Mouse (Mus musculus): ENCODE data around the gene Olfr553. TPM values are rescaled to one million over a fixed set of nuclear protein-coding genes. Genes with fewer than 3 reads are reported as not detected.
"Not testable (repeated sequence)": the region's sequence is repeated elsewhere in the genome, so short reads cannot be mapped to it uniquely, and the experiment has no call there.

Gene Olfr553
- not detected in 2 replicates for polyA plus RNA-seq (2012)

GRCm38 (mm10) chr7:102618118-102618517 is at the start of gene Olfr553:
Olfr553 (minus strand) TSS chr7:102618218.
- H3K36me3 ChIP-seq (ENCODE audit: control insufficient read depth) = no peaks in the 10 kb centered on the region
- no peaks in the 10 kb centered on the region for H3K27me3 ChIP-seq (ENCODE audit: control insufficient read depth)
- no peaks in the 10 kb centered on the region for H3K4me1 ChIP-seq (ENCODE audit: control insufficient read depth)
- TF ChIP-seq TAL1 (IDR thresholded peaks at IDR 0.05; ENCODE audit: low read length) (no peak), GATA1 (IDR thresholded peaks at IDR 0.05; ENCODE audit: low read length) (no peak)
- H3K4me3 ChIP-seq (replicated peaks) = no peak within 1 kb of the TSS
- H3K9me3 ChIP-seq (ENCODE audit: control insufficient read depth, low read length) = no peaks in the 10 kb centered on the region

- Histone ChIP-seq H3K9me3 (ENCODE audit: control insufficient read depth, low read length) (no peaks in the 10 kb centered on the region), H3K4me3 (replicated peaks) (no peak overlapping the region), H3K27me3 (ENCODE audit: control insufficient read depth) (no peaks in the 10 kb centered on the region), H3K36me3 (ENCODE audit: control insufficient read depth) (no peaks in the 10 kb centered on the region), H3K4me1 (ENCODE audit: control insufficient read depth) (no peaks in the 10 kb centered on the region)
- TF ChIP-seq GATA1 (IDR thresholded peaks at IDR 0.05; ENCODE audit: low read length) (no peak), TAL1 (IDR thresholded peaks at IDR 0.05; ENCODE audit: low read length) (no peak)
Observed at GRCm38 (mm10) chr7:102665378-102665777, 47.4 kb upstream of the Olfr553 start.

GRCm38 (mm10) chr7:102664599-102664998 is 46.6 kb upstream of the Olfr553 start, which contains the start of gene Olfr556:
Olfr556 (plus strand) TSS chr7:102664899.
- Histone ChIP-seq H3K27me3 (ENCODE audit: control insufficient read depth) (no peaks in the 10 kb centered on the region), H3K9me3 (ENCODE audit: control insufficient read depth, low read length) (no peaks in the 10 kb centered on the region), H3K36me3 (ENCODE audit: control insufficient read depth) (no peaks in the 10 kb centered on the region), H3K4me1 (ENCODE audit: control insufficient read depth) (no peaks in the 10 kb centered on the region), H3K4me3 (replicated peaks) (no peak within 1 kb of the TSS)
- TF ChIP-seq GATA1 (IDR thresholded peaks at IDR 0.05; ENCODE audit: low read length) (no peak), TAL1 (IDR thresholded peaks at IDR 0.05; ENCODE audit: low read length) (no peak)

- H3K4me3 ChIP-seq (replicated peaks) = no peak within 1 kb of the TSS
- TF ChIP-seq TAL1 (IDR thresholded peaks at IDR 0.05; ENCODE audit: low read length) (no peak), GATA1 (IDR thresholded peaks at IDR 0.05; ENCODE audit: low read length) (no peak)
- H3K27me3 ChIP-seq (ENCODE audit: control insufficient read depth) = no peaks in the 10 kb centered on the region
- no peaks in the 10 kb centered on the region for H3K4me1 ChIP-seq (ENCODE audit: control insufficient read depth)
- H3K36me3 ChIP-seq (ENCODE audit: control insufficient read depth) = no peaks in the 10 kb centered on the region
- H3K9me3 ChIP-seq (ENCODE audit: control insufficient read depth, low read length) = no peaks in the 10 kb centered on the region
Observed at GRCm38 (mm10) chr7:102658523-102658922, 40.5 kb upstream of the Olfr553 start, which contains the start of gene Olfr555. Olfr555 (plus strand) TSS chr7:102658823.

GRCm38 (mm10) chr7:102644945-102645344 is 26.9 kb upstream of the Olfr553 start:
- H3K36me3 ChIP-seq (ENCODE audit: control insufficient read depth); H3K9me3 ChIP-seq (ENCODE audit: control insufficient read depth, low read length); H3K4me3 ChIP-seq (replicated peaks); H3K4me1 ChIP-seq (ENCODE audit: control insufficient read depth); H3K27me3 ChIP-seq (ENCODE audit: control insufficient read depth): not testable (repeated sequence)

GRCm38 (mm10) chr7:102638132-102638531 is 20.1 kb upstream of the Olfr553 start, which contains the start of gene Olfr554:
Olfr554 (plus strand) TSS chr7:102638432.
- H3K4me1 ChIP-seq (ENCODE audit: control insufficient read depth) = no peaks in the 10 kb centered on the region
- H3K36me3 ChIP-seq (ENCODE audit: control insufficient read depth) = no peaks in the 10 kb centered on the region
- no peak within 1 kb of the TSS for H3K4me3 ChIP-seq (replicated peaks)
- no peaks in the 10 kb centered on the region for H3K27me3 ChIP-seq (ENCODE audit: control insufficient read depth)
- TF ChIP-seq GATA1 (IDR thresholded peaks at IDR 0.05; ENCODE audit: low read length) (no peak), TAL1 (IDR thresholded peaks at IDR 0.05; ENCODE audit: low read length) (no peak)
- no peaks in the 10 kb centered on the region for H3K9me3 ChIP-seq (ENCODE audit: control insufficient read depth, low read length)

- H3K27me3 ChIP-seq (ENCODE audit: control insufficient read depth) = no peaks in the 10 kb centered on the region
- H3K9me3 ChIP-seq (ENCODE audit: control insufficient read depth, low read length) = no peaks in the 10 kb centered on the region
- H3K4me3 ChIP-seq (replicated peaks) = no peak overlapping the region
- TF ChIP-seq TAL1 (IDR thresholded peaks at IDR 0.05; ENCODE audit: low read length) (no peak), GATA1 (IDR thresholded peaks at IDR 0.05; ENCODE audit: low read length) (no peak)
- no peaks in the 10 kb centered on the region for H3K36me3 ChIP-seq (ENCODE audit: control insufficient read depth)
- H3K4me1 ChIP-seq (ENCODE audit: control insufficient read depth) = no peaks in the 10 kb centered on the region
Observed at GRCm38 (mm10) chr7:102636665-102637064, 18.6 kb upstream of the Olfr553 start.

GRCm38 (mm10) chr7:102620368-102620767 is 2.4 kb upstream of the Olfr553 start:
- H3K9me3 ChIP-seq (ENCODE audit: control insufficient read depth, low read length); H3K4me3 ChIP-seq (replicated peaks); H3K27me3 ChIP-seq (ENCODE audit: control insufficient read depth); H3K36me3 ChIP-seq (ENCODE audit: control insufficient read depth); H3K4me1 ChIP-seq (ENCODE audit: control insufficient read depth): not testable (repeated sequence)

GRCm38 (mm10) chr7:102619608-102620007 is 1.6 kb upstream of the Olfr553 start:
- H3K9me3 ChIP-seq (ENCODE audit: control insufficient read depth, low read length) = no peaks in the 10 kb centered on the region
- H3K4me1 ChIP-seq (ENCODE audit: control insufficient read depth) = no peaks in the 10 kb centered on the region
- H3K27me3 ChIP-seq (ENCODE audit: control insufficient read depth) = no peaks in the 10 kb centered on the region
- H3K36me3 ChIP-seq (ENCODE audit: control insufficient read depth) = no peaks in the 10 kb centered on the region
- TF ChIP-seq TAL1 (IDR thresholded peaks at IDR 0.05; ENCODE audit: low read length) (no peak), GATA1 (IDR thresholded peaks at IDR 0.05; ENCODE audit: low read length) (no peak)
- H3K4me3 ChIP-seq (replicated peaks) = no peak overlapping the region

- Histone ChIP-seq H3K27me3 (ENCODE audit: control insufficient read depth) (no peaks in the 10 kb centered on the region), H3K9me3 (ENCODE audit: control insufficient read depth, low read length) (no peaks in the 10 kb centered on the region), H3K4me1 (ENCODE audit: control insufficient read depth) (no peaks in the 10 kb centered on the region), H3K36me3 (ENCODE audit: control insufficient read depth) (no peaks in the 10 kb centered on the region), H3K4me3 (replicated peaks) (no peak within 1 kb of the TSS)
- TF ChIP-seq GATA1 (IDR thresholded peaks at IDR 0.05; ENCODE audit: low read length) = no peak
- TF ChIP-seq TAL1 (IDR thresholded peaks at IDR 0.05; ENCODE audit: low read length) = no peak
Observed at GRCm38 (mm10) chr7:102597378-102598031, 20.5 kb downstream of the Olfr553 start, which contains the start of gene Olfr552. Olfr552 (plus strand) TSS chr7:102597770.
